Mouse (Mus musculus): ENCODE measurements around the gene Gatad2a.

Gatad2a gene

DNA sequence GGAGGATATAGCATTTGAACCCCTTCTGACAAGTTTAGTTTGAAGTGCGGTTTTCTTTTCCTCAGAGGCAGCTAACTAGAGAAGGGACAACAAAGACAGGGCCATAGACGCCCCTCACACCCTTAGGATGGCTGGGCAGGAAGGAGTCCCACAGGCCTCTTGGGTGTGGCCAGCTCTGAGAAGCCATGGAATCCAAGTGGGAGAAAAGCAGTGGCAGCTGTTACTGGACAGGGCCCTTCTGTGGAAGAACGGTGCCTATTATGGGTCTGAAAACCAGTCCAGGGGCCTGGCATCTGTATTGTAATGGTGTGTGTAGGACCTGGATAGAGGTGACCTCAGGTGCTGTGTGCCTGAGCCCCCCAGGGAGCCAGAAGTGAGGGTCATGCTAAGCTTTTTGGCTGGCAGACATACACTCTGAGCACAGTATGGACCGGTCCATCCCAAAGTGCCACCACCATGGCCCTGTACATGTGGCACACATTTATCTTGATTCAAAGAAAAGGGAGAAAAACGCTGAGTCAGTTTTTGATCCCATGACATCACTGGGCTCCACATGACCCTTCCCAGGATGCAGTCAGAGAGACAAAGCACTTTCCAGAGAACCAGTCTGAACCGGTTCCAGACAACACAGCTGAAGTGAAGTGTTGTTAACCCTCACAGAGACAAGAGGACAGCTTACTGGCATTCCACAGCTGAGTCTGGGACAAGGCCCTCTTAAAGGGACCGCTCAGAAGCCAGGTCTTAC lies 60.0 kb downstream of the Gatad2a start:
- DNase-seq, result peak; percentile 90

DNA sequence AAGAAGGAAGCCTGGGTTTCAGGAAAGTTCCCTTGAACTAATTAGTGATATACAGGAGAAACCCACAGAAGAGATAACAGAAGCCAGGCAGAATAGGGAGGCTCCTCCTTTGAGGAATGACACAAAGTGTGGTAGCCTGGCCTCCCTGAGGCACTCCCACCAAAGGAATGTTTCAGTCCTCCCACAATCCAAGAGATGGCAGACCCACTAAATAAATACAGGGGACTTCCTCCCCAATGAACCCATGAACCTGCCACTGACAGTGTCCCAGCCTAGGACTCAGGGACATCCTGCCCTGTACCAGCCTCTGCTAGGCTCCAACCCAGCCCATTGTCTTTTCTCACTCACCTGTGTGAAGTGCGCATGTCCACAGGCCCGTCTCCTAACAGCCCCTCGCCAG lies 60.8 kb downstream of the Gatad2a start:
- no peak for DNase-seq

DNA sequence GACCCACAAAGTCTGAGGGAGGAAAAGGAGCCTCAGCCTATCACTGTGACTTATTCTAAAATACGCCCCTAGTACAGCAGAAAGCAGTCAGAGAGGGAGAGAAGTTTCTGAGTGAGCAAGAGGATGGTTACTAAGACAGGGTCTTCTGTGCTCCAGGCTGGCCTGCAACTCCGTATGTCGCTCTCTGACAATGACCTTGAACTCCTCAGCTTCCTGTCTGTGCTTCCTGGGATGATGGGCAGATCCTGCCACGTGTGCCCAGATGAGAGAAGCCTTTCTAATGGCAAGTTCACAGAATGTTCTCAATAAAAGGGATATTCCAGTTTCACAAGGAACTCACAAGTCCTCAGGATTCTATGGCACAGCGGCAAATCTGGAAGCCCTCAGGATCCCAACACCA lies 61.6 kb downstream of the Gatad2a start:
- DNase-seq, result no peak

DNA sequence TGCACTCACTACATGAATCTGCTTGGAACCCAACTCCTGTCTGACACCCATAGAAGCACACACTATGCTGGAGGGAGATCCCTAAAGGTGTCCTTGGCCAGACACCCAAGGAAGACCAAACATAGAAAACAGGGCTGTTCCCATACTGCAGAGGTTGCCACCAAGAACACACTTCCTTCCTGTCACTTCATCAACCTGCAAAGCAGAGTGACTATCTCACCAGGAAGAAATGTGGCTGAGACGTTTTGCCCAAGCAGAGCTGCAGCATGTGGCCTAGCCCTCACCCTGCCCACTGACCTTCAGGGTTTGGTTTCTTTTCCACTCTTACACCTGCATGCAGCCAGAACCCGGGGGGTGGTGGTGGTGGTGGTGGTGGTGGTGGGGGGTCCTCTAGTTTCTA lies 62.4 kb downstream of the Gatad2a start:
- no peak for DNase-seq

DNA sequence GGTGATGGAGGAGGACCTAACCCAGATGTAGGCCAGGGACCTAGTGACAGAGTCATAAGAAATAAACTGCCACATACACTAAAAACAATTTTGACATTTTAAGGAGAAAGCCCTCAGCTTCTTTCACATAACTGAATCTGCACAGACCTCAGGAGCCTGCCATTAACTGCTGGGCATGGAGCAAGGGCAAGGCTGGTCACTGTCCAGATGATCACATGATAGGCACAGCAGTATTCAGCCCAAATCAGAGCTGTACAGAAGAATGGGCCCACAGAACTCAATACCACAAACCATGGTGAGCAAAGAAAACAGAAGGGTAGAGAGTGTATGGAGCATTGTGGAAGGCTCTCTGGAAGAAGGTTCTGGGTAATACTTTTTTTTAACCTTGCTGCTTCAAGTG lies 69.3 kb downstream of the Gatad2a start:
- DNase-seq, result no peak

DNA sequence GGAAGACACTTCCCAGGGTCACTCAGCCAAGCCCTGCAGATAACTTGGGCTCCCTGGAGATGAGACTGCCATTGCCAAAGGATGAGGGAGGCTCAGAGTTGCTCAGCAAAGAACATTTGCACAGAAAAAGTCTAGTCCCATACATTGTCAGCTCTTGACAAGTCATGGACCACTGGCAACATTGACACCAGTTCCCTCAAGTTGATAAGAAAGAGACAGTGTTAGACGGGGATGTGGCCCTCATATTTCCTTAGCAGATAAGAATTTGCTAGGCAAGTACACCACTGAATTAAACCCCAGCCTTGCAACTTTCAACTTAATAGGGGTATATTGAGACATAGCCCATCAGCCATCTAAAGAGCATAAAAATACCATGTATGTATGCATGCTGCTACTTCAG lies 72.2 kb downstream of the Gatad2a start:
- no peak for DNase-seq

DNA sequence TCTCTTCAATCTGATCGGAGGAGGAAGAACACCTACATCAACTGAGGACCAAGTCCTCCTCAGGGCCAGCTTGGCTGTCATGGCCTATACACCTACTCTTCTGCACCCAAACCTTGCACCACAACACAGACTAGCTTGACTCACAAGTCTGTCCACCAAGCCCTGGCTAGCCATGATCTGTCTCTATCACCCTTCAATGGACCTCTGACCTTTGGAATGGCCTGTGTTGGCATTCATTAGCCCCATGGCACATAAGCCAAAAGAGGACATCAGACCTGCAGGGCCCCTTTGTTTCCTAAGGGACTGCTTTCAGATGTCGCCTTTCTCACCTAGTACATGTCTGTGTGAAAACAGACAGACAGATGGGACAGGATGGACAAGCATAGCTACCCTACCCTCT lies 75.0 kb downstream of the Gatad2a start:
- no peak for DNase-seq

DNA sequence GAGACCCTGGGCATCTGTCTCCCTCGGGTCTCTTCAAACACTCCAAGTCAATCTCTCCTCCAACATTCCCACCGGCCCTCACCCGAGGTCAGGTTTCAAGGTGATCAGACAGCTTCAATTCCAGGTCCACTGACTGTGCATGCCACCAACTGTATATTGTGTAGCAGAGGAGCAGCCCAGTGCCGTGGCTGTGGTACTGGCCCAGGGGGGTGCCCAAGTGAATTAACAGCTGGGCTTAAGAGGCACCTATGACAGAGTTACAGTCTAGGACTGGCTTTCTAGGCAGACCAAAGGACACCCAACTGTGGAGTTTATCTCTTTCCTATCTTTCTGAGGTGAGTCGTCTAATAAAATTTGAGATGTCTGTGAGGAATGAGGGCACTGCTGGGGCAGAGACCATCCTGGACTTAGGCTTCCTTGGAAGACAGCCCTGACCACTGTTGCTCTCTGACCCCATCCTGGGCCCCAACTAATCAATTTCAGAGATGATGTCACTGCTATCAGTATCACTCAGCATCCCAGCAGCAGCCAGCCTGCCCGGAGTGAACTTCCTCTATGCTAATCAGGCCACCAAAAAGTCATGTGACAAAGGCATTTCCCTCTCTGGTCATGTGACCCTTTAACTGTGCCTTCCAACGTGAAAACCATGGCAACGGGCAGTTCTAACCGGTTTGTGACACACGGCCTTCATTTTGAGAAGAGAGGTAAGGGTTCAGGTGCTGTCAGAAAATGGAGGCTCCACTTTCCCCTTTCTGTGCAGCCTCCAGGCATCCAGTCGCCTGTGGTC lies 76.1 kb downstream of the Gatad2a start:
- DNase-seq, result peak; percentile 87

DNA sequence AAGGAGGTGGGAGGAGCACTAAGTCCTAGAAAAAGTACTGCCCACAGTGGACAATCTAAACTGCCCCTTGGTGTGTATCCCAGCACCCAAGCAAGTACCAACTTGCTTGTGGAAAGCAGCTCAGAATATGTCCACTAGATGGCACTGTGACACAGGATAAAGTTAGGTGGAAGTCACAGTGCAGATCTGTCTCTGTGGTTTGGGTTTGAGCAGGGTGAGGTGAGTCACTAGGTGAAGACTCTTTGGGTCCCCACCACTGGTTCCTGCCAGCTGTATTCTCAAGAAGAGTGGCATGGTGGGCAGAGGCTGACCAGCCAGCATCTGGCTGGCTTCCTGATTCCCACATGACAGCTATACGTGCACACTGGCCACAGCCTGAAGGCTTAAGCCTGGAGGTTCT lies 77.2 kb downstream of the Gatad2a start:
- peak; percentile 89 for DNase-seq

DNA sequence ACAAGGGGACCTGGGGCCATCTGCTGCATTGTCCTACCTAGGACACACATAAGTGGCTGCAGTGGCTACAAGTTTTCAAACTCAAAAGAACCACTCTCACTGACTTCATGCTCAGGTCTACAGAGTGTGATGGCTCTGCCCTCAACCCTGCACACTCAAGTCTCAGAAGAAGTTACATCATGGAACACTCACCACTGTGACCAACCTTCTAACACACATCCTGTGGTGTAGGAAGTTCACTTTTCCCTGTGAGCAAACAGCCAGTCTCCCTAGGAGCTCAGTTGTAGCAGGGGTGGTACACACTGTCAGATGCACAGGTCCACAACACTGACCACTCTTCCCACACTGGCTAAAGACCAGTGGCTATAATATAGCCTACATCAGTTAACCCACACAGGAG lies 77.7 kb downstream of the Gatad2a start:
- DNase-seq, result no peak

DNA sequence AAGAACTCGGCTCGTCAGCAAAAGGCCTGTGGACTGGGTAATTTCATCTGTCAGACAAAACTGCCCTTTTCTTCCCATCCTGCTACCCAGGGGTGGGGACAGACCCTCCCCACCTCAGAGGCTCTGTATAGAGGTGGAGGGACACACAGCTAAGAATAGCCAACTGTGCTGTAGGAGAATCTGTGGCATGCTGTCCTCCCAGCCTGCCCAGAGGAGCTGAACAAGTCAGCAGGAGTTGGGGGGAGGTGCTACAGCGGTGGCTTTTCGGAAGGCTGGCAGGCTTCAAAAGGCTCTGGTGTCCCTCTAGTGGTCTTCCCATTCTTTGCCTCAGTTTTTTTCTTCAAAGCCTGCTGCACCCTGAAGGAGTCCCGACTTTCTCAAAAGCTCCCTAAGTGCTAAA lies 80.4 kb downstream of the Gatad2a start:
- peak; percentile 48 for DNase-seq

DNA sequence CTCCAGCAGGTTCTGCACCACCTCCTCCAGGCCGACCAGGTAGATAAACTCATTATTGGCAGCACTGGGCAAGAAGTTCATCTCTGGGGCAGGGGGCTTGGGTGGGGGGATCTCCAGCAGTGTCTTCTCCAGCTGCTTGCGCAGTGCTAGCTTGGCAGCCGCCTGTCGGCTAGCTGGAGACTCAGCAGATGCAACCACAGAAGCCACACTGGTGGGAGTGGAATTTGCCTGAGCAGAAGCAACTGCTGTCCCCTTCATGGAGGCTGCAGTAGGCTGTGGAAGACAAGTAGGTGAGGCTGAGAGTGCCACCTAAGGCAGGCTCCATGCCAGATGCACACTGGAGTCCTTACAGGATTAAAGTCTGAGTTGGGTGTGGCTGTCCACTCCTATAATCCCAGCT lies 81.7 kb downstream of the Gatad2a start:
- DNase-seq, result no peak

DNA sequence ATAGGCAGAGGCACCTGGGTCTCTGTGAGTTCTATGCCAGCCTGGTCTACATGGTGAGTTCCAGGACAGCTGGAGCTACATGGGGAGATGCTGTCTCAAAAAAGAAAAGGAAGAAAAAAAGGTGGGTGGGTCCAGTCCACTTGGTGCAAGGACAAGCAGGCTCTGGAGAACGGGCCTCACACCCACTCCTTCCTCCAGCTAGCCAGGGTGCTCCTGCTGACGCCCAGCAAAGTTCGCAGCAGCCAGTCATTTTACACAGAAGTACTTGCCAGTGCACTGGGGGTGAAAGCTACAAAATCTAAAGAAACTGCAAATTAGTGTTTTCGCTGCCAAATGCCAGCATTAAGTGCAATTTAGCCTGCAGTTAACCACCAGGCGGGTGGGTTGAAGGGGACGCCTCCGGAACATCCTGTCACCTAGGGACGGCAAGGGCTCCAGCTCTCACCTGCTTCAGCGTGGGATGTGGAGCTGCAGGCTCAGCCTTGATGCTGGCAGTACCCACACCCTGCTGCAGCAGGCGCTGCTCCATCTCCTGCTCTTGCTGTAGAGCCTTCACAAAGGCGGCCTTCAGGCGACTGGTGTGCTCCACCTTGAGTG lies 83.6 kb downstream of the Gatad2a start:
- no peak for DNase-seq

DNA sequence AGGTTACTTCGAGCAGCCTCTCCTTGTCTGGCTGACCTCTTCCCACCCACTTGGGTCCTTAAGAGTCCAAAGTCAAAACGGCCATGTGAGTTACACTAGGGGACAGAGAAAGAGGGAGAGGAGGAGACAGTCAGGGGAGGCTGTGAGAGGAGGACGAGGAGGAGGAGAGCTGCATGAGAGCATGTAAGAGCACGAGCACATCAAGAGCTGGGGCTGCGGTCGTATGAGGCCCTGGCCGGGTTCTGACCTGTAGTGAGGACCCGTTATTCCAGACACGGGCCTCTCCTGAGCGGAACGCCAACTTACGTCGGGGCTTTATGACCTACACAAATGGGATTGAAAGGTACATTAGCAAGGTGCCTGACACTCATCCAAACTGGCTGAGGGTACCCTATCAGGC lies 84.3 kb downstream of the Gatad2a start:
- no peak for DNase-seq

DNA sequence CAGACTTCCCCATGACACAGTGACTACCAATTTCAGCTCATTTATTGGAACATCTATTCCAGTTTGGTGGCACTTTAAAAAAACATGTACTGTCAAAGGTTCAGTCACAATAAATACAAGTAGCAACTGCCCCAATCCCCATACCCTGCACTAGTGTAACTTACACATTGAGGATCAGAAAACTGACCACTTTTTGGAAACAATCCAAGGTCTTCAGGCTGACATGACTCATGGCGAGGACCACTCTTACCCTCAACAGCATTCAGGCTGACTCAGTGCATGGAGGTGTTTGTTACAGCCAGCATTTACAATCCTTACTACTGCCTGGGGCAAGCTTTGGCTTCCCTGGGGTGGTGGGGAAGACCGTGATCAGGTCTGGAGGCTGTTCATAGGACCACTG lies 89.1 kb downstream of the Gatad2a start:
- DNase-seq, result no peak

DNA sequence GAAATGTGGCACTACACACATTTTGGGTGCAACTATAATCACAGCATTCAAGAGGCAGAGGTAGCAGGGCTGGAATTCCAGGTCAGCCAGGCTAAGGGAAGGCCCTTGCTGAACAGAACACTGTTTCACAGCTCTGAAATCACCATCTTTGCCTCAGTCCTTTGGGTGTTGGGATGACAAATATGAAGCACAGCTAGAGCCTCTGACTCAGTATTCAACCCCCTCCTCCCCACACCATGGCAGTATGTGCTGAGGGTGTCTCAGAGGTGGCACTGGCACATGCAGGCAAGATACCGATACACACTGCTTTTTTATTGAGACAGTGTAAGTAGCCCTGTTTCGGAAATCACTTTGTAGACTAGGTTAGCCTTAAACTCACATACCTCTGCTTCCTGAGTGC lies 89.9 kb downstream of the Gatad2a start:
- DNase-seq, result no peak

DNA sequence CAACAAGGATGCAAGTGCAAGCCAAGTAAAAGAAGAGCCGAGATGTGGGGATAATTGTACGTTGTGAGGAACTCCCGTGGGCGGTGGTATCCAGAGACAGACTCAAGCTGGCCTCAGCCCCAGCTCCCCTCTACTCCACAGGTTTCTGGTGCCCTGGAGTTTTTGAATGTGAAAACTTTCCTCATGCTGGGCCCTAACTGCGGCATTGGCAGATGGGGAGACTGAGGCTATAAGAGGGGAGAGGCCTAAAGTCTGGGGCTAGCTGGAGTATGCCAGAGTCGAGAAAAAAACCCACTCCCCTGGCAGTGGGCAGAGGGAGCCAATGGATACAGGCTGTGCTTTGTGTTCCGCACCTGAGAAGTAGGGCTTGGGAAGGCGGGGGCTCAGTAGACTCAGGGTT lies 92.1 kb downstream of the Gatad2a start:
- DNase-seq, result no peak

DNA sequence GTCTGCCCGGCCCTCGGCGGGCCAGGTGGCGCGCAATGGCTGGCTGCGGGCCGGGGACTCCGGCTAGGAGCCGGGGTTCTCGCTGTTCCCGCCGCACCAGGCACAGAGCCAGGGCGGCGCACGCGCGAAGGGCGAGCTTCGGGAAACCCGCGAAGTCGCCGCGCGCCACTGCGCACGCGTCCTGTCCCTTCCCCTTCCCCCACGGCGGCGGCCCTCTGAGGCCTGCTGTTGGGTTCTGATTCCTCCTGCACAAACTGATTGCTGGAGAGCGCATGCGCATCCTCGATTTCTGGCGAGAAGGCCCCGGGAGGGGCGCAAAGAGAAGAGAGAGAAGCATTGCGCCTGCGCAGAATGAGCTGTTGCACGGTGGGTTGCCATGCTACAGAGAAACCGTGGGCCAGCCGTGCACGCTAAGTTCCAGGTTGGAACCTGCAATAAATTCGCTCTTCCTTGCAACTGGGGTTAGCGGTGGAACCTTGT lies 93.1 kb downstream of the Gatad2a start:
- peak; percentile 99 for DNase-seq

DNA sequence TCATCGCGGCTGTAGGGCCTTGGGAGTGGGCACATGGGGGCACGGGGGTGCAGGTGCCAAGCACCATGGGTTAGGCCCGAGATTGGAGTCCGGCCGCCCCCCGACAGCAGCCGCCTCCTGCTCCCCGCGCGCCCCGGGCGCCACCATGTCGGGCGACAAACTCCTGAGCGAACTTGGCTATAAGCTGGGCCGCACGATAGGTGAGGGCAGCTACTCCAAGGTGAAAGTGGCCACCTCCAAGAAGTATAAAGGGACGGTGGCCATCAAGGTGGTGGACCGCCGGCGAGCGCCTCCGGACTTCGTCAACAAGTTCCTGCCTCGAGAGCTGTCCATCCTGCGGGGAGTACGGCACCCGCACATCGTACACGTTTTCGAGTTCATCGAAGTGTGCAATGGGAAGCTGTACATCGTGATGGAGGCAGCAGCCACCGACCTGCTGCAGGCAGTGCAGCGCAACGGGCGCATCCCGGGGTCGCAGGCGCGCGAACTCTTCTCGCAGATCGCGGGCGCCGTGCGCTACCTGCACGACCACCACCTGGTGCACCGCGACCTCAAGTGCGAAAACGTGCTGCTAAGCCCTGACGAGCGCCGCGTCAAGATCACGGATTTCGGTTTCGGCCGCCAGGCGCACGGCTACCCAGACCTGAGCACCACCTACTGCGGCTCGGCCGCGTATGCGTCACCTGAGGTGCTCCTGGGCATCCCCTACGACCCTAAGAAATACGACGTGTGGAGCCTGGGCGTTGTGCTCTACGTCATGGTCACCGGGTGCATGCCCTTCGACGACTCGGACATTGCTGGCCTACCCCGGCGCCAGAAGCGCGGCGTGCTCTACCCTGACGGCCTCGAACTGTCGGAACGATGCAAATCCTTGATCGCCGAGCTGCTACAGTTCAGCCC lies 93.8 kb downstream of the Gatad2a start, which contains the start of the genes Tssk6, Ndufa13 and Yjefn3:
Tssk6 (plus strand) TSS at position 22 of the 900 bp plus-strand sequence.
Ndufa13 (minus strand) TSS at position 396 of the 900 bp plus-strand sequence.
Yjefn3 (minus strand) TSS at position 550 of the 900 bp plus-strand sequence.
- peak; percentile 30 for DNase-seq

DNA sequence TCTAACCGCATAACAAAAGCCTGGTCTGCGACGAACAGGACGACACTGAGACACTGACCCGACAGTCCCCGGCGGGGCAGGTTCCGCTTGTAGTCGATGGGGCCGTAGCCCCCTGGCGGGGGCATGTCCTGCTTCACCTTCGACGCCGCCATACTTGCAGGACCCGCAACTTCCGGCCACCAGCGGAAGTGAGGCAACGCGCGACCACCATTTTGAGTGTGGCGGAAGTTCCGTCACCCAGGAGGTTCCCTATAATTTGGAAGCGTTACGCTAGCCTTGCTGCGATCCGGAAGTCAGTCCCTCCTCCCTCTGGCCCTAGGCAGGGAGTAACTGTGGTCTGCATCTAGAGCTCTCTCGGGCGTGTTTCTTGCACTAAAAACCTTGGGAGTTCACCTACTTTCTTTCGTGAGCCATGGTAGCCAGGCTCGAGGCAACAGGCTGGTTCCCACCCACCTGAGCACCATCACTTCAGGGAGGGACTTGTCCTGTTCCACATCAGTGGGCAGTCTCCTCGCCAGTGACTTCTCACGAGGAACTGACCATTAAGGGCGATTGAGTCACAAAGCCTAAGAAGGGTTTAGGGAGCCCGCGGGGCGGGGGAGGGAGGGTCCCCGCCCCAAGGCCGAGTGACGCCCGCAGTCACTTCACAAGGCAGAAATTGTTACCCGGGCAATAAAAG lies 94.6 kb downstream of the Gatad2a start:
- DNase-seq, result peak; percentile 98

DNA sequence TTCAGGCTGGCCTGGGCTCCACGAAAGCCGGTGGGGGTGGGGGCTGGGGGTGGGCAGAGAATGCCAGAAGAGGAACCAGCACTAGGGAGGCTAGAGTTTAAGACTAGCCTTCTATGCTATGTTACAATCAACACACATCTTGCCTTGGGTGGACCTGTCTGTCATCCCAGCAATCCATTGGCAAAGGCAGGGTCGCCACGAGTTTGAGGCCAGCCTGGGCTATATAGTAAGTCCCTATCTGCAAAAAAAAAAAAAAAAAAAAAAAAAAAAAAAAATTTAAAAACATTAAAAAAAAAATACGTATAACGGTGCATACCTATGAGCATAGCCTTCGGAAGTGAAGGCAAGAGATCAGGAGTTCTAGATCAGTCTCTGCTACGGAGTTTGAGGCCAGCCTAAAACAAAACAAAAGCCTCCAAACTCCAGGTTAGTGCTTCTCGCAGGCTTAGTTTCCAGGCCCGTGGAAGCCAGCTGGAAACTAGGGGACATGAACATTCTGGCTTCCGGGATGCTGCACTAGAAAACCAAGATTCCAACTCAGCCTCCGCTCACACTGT lies 95.2 kb downstream of the Gatad2a start:
- DNase-seq, result no peak

DNA sequence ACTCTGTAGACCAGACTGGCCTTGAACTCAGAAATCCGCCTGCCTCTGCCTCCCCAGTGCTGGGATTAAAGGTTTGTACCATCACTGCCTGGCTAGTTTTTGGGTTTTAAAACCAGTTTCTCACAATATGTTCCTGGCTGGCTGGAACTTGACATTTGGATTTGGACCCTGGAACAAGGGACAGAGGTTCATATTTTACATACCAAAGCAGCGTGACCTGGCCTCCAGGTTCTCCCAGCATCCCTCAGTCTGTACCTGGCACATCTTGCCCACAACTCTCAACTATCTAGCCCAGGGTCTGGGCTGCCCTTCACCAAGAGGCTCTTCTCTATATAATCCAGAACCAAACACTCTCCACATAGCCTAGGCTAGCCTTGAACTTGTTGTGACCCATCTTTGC lies 96.3 kb downstream of the Gatad2a start:
- no peak for DNase-seq

All from lung, postnatal 10 days (tissue).